Mouse (Mus musculus) right cerebral cortex, postnatal 14 days (tissue): ENCODE data around the gene Hrct1.
A peak's percentile ranks its signal among the peaks of the same experiment; 100 is the strongest.

Experiments used
- DNase-seq: peaks from one replicate; pipeline ENCODE4 v3.0.0; 2022

Gene Hrct1

DNA sequence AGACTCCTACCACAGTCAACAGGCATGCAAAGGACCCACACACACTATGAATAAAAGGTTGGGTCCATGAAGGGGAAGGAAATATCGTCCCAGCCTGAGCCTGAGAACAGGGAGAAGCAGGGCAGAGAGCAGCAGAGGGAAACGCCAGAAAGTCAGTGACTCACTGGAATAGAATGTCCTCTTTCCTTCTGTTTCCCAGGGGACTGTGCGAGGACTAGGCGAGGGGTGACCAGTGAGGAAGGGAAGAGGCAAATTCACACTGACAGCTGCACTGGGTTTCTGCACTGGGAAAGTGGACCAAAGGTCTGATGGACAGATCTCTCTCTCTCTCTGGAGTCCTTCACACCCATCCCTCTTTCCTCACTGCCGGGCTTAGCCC, 1.6 kb downstream of the Hrct1 start:
- no peak for DNase-seq

DNA sequence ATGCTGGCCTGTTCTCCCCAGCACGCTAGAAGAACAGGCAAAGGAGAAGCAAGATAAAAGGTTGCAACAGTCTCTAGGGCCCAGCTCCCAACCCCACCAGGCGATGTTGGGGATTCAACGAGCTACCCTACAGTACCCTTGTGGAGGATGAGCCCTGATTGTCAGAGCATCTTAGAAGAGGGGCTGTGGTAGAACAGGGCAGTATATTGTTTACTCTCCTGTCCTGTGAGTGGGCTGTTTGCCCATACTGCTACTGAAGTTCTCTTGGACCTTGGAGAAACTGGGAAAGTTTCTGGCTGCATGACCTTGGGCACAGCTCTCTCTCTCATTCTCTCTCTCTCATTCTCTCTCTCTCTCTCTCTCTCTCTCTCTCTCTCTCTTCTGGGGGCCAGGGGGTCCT, 2.1 kb downstream of the Hrct1 start:
- no peak for DNase-seq

DNA sequence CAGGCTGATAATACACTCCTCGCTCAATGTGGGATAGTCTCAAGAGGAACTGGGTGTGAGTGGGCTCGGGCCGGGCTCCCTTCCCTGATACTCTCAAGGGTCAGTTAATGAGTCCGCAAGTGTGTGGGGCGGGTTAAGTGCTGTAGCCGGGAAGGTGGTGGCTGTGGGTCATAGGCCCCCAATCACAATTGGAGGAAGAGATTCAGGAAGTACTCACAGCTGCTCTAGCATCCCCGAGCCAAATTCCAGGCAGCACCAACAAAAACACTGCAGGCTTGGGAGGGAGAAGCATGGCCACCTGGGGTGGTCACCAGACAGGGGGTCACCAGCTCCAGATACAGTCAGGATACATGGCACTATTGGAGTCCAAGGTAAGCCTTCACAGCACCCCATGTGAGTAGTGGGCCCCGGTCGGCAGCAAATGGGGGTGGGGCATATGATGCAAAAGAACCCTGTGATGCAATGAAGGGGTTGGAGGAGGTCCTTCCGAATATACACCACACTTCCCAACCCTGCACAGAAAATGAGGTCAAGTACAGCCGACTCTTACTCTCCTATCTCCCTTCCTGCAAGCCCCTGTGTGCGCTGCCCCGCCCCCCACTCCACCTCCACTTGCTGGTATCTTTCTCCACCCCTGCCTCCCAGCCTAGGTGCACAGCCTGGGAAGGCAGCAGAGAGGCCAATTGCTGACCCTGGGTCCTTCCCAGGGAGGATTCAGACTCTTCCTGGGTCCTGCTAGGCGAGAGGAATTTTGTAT, 3.0 kb downstream of the Hrct1 start, which contains the start of gene Spaar:
TSS of gene Spaar (plus strand) at position 241 of the 757 bp plus-strand sequence.
- no peak for DNase-seq

DNA sequence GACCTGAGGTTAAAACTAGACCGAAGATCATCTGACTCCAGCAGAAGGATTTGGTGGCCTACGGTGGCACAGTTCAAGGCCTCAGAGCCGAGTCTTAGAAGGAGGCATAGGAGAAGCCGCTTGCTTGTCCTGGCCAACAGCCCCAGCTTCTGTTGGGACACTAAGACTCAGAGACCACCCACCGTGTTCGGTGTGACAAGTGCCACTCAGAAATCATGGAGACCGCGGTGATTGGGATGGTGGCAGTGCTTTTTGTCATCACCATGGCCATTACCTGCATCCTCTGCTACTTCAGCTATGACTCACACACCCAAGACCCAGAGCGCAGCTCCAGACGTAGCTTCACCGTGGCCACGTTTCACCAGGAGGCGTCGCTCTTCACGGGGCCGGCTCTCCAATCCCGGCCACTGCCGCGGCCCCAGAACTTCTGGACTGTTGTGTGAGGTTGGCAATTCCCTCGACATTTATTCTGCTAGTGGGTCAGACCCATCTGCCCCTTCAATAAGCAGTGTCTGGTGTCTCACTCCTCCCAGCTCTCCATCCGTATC, 3.8 kb downstream of the Hrct1 start:
- DNase-seq, result no peak

DNA sequence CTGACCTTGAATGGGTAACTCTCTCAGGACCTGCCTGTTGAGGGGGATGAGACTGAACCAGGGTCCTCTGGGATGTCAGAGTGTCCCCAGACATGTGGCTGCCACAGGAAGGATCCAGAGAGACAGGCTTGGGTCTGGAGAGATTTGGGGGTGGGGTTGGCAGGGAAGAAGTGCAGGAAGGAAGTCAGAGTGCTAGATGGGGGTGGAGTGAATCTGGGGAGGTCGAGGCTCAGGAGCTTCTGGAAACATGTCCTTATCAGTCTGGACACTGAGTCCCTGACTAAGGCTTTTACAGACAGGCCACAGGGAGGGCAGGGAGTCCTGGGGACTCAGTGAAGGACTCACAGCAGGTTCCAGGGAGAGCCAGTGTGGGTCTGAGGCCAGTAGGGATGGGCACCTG, 5.2 kb downstream of the Hrct1 start:
- no peak for DNase-seq

DNA sequence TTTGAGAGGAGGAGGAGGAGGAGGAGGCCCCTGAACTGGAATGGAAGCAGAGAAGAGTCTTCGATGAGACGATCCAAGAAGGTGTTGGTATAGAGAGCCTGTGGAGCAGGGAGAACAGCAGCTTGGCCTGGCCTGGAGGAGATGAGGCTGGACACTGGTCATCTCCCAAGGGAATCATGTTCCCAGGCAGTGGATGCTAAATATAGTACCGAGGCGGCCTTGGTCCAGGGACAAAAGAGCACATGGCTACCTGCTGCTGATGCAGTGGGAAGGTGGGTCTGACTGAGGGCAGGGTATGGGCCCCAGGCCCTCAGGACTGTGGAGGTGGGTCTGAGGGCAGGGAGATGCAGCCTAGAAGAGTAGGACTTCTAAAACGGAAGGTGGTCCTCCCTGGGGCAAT, 6.2 kb downstream of the Hrct1 start:
- no peak for DNase-seq

DNA sequence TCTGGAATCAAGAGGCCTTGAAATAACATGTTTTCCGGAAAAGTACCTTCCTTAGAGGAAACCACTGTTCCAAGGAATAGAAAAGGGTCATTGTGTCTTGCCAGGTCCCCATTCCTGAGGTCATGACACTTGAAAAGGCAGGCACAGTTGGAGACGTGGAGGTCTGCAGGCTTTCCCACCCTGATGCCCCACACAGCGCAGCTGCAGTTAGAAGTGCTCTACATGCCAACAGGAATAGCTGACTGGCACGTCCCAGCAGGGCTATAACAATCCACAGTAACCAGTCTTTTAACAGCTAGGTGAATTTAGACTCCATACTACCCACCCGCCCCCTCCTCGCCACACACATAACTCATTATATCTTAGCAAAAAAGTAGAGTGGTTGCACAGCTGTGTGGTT, 10.2 kb downstream of the Hrct1 start:
- DNase-seq, result no peak

DNA sequence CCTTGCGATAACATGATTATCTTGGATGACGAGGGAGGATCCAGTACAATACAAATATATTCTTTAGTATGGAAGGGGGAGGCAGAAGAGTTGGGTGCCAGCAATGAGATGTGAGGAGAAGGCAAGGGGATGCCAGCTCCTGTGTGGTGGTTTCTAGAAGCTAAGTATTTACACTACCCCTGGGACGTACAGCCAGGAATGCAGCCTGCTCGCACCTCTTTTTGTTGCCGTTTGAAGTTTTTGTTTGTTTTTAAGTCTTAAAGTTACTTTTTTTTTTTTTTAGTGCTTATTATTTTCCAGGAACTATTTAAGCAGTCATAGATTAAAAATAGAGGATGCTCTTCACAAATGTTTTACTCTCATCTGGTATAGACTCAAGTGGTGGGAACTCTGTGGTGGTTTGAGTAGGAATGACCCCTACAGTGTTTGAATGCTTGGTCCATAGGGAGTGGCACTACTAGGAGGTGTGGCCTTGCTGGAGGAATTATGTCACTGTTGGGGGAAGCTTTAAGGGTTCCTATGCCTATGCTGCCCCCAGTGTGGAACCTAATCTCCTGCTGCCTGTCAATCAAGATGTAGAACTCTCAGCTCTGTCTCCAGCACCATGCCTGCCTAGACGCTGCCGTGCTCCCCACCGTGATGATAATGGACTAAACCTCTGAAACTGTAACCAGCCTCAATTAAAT, 12.1 kb downstream of the Hrct1 start:
- no peak for DNase-seq

DNA sequence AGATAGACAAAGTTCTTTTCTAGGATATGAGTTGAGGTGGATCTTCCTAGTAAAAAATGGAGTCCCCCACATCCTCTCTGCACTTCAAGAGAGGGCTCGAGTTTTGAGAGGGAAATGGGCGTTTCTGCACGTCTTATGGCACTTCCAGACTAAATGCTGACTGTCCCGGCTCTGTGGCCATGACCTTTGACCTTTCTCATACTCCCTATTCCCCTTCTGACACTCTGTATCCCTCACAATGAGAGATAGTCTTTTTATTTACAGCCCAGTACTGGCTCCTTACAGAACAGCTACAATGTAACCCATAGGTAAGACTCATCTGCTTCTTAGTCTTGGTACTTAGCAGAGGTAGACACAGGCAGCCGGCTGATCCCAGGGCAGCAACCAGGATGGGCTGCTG, 14.5 kb downstream of the Hrct1 start:
- DNase-seq, result no peak

DNA sequence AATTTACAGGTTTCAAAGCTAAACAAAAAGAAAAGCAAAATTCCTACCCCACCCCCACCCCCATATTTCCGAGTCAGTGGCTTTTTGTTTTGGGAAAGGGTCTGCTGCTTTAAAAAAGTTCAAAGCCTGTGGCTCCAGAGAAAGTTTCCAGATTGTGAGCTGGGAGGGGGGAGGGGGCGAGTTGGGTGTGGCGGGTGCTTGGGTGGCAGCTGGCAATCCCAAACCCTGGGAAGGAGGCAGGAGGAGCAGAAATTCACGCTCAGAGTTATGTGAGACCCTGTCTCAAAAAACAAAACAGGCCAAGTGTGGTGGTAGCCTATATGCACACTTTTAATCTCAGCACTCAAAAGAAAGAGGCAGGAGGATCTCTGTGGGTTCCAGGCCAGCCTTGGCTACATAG, 15.6 kb downstream of the Hrct1 start:
- no peak for DNase-seq

DNA sequence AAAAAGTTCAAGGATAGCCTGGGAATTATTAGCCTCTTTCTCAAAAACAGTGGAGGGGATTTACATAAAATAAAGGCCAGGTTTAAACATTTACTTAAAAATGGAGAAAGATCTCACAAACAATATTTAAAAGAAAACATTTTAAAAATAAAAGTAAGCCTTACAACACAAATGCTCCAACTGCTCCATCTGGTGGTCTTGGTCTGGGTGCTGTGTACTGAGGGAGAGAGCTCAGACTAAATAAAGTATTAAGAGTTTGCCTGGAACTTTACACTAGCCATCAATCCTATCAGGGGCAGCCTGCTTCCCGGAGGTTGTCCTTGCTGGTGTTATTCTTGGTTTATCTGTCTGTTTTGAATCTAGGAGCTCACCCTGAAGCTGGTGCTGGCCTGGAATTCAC, 16.1 kb downstream of the Hrct1 start:
- no peak for DNase-seq

DNA sequence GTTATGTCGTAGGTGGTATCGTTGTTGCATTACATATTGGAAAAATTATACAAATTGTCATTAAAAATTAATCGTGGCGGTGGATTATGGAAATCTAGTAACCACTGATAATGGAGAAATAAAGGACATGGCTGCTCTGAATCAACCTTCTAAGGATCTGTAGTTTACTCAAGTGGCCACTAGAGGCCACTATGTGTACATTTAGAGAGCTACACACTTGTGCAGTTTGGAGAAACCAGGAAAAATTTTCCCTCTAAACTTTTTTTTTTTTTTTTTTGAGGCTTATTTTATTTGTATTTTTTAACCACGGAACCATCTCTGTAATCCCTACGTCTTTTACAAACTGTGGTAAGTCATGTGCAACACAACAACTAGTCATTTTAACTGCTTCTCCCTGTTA, 18.2 kb downstream of the Hrct1 start:
- no peak for DNase-seq

DNA sequence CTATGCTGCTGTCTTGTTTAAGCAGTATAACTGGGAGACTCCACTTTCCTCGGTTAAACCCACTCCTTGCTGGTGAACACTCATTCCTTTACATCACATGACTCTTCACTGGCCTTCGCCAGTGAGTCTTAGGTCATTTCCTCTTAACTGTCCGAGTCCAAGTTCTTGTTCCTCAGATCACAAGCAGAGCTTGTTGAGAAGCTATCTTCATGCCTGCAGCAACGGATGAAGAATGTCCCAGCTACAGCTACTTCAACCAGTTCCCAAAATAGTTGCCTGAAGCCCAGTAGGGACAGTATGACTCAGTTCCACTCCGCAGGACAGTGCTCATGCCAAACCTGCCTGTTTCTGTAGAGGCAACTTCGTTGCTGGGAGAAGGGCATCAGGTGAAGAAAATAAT, 30.2 kb downstream of the Hrct1 start:
- DNase-seq, result no peak

DNA sequence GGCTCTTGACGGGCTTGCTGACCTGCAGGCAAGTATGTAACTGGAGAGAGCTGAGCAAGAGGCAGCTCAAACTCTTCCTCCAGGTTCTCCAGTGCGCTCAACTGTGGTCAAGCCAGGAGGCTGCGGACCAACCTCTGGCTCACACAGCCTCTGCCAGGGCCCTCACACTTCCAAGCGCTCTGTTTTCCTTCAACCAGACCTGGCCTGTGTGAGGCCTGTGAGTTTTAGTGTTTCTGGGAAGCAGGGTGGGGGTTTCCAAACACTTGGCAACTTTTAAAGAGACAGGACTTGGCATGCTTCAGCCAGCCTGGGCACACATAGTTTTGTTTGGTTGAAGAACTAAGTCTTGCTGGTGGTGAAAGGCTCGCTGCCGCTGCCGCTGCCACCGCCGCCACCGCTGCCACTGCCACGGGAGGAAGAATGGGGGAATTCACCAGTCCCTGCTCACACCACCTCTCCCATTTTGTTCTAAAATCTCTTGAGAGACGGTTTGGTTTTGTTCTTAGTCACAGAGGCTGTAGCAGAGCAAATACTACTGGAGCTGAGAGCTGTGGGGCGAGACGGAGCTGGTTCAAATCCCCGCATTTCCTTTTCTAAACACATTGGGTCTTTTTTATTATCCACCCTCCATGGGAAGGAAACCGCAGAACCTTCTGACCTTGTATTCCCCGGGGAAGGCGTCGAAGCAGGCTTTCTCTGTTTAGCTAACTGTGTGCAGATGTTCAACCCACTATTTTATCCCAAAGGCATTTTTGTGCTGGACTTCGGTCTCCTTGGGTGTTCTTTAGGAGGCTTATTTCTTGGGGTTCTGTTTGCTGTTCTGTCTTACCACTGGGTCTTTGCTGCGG, 32.8 kb downstream of the Hrct1 start:
- peak; percentile 9 for DNase-seq

DNA sequence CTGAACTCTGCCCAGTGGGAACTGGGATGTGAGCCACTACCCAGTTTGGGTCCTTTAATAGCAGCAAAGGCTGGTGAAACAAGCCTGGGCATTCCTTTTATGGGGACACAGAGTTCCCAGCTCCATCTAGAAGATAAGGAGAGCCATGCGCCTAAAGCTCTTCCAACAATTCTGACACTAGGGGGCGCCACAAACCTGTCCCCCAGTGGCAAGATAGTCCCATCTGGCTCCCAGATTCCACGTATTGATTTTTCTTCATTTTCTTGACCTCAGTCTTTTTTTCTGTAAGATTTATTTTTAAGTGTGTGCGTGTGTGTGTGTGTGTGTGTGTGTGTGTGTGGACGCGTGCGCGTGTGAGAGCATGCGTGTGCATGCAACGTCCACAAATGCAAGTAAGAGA, 33.5 kb downstream of the Hrct1 start:
- peak; percentile 50 for DNase-seq

DNA sequence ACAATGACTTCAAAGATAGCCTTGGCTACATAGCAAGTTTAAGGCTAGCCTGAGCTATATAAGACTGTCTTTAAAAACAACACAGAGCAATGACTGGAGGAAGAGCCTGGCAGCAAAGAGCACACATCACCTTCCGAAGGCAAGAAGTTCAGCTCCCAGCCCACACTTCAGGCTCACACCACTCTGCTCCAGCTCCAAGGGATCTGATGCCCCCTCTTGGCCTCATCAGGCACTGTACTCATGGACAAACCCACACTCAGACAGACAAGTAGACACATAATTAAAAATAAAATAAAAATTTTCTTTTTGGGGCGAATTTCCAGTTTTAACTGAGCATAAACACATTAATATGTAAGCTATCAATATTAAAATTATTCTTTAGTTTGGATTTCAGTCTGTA, 34.3 kb downstream of the Hrct1 start:
- no peak for DNase-seq

DNA sequence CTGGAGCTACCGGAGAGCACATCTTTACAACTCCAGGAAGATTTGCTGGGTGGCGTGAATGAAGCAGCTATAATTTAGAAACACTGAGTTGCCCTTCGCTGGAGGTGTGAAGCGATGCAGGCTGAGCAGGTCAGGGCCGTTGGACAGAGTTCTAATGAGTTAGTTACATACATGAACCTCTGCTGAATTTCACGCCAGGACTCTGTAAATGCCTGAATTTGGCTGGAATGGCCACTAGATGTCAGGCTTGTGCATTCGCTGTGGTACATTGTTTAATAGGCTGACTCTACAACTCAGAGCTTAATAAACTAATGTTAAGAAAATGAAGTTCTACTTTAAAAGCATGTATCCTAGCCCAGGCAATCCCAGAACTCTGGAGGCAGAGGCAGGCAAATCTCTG, 36.4 kb downstream of the Hrct1 start:
- DNase-seq, result peak; percentile 59

DNA sequence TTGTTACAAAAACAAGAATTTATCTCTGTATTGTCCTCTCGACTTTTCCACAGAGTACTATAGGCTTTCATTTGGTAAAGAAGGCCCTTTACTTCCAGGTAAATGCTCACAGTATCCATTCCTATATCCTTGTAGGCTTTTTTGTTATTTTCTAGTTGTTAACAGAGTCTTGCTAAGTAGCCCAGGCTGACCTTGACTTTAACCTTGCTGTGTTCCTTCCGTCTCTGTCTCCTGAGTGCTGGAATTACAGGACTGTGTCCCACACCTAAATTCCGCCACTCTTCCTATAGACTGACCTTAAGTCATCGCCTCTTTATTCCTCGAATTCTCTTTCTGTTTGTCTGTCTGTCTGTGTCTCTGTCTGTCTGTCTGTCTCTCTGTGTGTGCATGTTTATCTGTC, 41.4 kb downstream of the Hrct1 start:
- DNase-seq, result no peak

DNA sequence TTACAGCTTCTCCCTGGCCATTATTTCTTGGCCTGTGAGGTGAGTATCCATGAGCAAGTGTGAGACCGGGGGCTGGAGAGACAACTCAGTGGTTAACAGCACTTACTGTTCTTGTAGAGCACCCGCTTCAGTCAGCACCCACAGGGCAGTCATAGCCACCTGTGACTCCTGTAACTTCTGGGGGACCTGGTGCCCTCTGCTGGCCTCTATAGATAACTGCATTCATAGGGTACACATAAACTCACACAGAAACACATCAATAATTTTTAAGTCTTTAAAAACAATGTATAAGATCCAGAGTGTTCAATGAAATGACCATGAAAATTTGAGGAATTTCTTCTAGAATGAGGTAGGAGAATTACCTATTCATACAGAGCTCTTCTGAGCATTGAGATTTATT, 42.4 kb downstream of the Hrct1 start:
- no peak for DNase-seq

DNA sequence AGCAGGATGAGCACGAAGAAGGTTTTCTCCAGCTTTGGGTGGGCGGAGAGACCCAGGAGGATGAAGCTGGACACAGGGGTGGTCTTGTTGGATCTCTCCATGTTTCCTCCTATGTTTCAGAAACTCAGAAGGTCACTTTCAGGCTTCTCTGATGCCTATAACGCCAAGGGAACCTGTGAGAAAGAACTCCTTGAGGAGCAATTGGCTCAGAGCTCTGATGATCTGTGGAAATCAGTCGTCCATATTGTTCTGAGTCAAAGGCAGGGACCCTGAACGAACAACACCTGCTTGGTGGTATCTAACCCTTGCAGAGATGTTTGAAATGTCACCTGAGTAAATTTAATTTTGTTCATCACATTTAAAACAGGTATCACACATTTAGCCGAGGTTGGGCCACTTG, 43.9 kb downstream of the Hrct1 start, which contains the start of gene Olfr159:
TSS of gene Olfr159 (minus strand) at position 101 of the 400 bp plus-strand sequence.
- no peak for DNase-seq

DNA sequence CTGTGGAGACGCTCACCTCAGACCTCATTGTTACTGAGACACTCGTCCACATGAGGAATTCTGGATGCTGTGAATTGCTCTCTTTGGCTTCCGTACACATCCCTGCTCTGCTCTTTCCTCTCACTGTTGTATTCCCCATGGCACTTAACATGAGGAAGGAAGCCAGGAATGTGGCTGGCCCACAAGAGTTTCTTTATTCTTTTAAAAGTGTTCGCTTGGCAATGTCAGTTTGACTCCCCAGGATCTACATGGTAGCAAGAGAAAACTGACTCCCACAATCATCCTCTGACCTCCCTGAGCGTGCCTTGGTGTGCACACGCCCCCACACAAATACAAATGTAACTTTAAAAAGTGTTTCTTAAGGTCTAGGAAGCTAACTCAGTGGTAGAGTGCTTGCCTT, 44.6 kb downstream of the Hrct1 start:
- no peak for DNase-seq

DNA sequence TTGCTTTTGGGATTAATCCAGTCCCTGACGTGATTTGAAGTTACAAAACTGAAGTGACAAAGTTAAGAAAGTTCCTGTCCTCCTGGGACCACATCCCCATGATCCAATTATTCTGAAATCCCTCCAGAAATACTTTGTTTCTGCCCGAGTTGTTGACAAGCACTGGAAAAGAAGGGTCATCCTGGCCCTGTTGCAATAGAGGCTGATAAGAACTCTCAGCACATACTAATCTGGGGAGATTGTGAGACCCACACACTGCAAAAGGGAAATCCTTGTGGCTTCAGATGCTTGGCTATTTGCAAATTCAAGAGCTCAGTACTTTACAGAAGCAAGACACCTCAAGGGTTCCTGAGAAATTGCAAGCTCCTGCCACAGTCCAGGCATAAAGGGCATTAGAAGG, 45.3 kb downstream of the Hrct1 start:
- no peak for DNase-seq
